Comparison of ENCODE assay signal across 9 mouse cellular contexts in the genomic region with DNA sequence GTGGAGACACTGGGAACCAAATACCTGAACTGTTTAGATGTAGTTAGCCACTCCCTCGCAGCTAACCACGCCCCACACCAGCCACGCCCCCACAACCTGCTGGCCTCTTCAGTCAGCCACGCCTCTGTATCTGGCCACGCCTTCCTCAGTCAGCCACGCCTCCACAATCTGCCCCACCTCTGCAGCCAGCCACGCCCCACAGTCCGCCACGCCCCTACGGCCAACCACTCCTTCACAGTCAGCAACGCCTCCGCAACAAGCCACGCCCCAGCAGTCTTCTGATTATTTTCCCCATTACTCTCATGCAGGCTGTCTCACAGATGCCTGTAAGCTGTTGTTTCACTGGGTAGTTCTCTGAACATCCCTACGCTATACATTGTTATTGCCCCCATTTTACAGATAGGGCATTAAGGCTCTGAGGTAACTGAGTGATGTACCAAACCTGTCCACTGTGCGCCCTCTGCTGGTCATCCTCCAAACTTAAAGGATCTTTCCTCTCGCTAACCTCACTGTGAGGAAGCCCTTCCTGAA. TPM values are rescaled to one million over a fixed set of nuclear protein-coding genes. Genes with fewer than 3 reads are reported as not detected.
DNase-seq lines count a peak whose midpoint lies in the region; TF ChIP-seq lines count a peak whose summit lies in the region.
"Had no signal": no experiment of that assay in that cellular context is flagged by ENCODE, and none has a peak within 500 bp of the region (broad histone marks: within the 10 kb centered on the region; RNA-seq: fewer than 3 reads in every experiment).

No protein-coding gene starts in this region.

- H3K36me3 ChIP-seq in small intestine, adult 2 months (ENCODE audit: control insufficient read depth, insufficient read depth, low read length) = no peaks in the 10 kb centered on the region

- no peaks in the 10 kb centered on the region for H3K4me1 ChIP-seq in lung, adult 2 months (ENCODE audit: control insufficient read depth, insufficient read depth, low read length)
- peaks cover 2% of the 10 kb centered on the region for H3K4me1 ChIP-seq in small intestine, adult 2 months (ENCODE audit: control insufficient read depth, insufficient read depth, insufficient read length, low read length)

- peak; percentile 45; the same call in 1 of the 2 replicates for TF ChIP-seq CTCF in lung, adult 2 months (IDR thresholded peaks at IDR 0.05; ENCODE audit: insufficient read depth, low read length)
- TF ChIP-seq CTCF in small intestine, adult 2 months (IDR thresholded peaks at IDR 0.05; ENCODE audit: extremely low read depth, insufficient read length, insufficient replicate concordance, low read depth, low read length) = peak; percentile 35; the same call in 1 of the 2 replicates

- H3K27ac ChIP-seq in small intestine, adult 2 months (ENCODE audit: insufficient read depth, low read depth, low read length) = no peak overlapping the region

- no peak overlapping the region for H3K4me3 ChIP-seq in lung, adult 2 months (replicated peaks; ENCODE audit: extremely low read depth, low read depth, low read length)
- H3K4me3 ChIP-seq in small intestine, adult 2 months (ENCODE audit: low read depth, low read length) = no peak overlapping the region

- 0 out of 2 replicates have a peak, but pooled peaks cover 5% of the 10 kb centered on the region for H3K27me3 ChIP-seq in small intestine, adult 2 months (ENCODE audit: control insufficient read depth, insufficient read depth, low read length)

- 28% methylated on average over 16 of the region's 16 CpGs for WGBS in lung, adult 2 months
- WGBS in small intestine, adult 2 months = 23% methylated on average over 16 of the region's 16 CpGs

- peak; percentile 32 to 74 for DNase-seq in adrenal gland, adult (ENCODE audit: inconsistent age in 2 of 2, low spot score in 1 of 2)
- DNase-seq in adrenal gland, adult 8-10 months = no peak
- DNase-seq in 416B (ENCODE audit: low read depth) = peak; percentile 86
- peak; percentile 38 to 68 for DNase-seq in adrenal gland, postnatal 36 days
- peak; percentile 26 to 40 for DNase-seq in gastrocnemius, adult 8-10 months (ENCODE audit: low spot score in 2 of 2)
- peak; percentile 80 for DNase-seq in kidney, adult 9 months
- peak; percentile 21 for DNase-seq in lung, adult 2 months

- no peak for TF ChIP-seq POLR2A in lung, adult 2 months (IDR thresholded peaks at IDR 0.05; ENCODE audit: borderline replicate concordance, extremely low read depth, low read depth, low read length)
- TF ChIP-seq POLR2A in small intestine, adult 2 months (IDR thresholded peaks at IDR 0.05; ENCODE audit: low read depth, low read length) = no peak

RNA-seq across cellular contexts. Expression of gene Dgcr6, which starts 16.2 kb away (rescaled TPM):
- 10 to 100 TPM; 63.2 to 80.9 (median 74.1) TPM for total RNA-seq in adrenal gland, adult 8-10 months (2022)
- total RNA-seq in adrenal gland, postnatal 36 days (2021) = 10 to 100 TPM; 55.4 to 85.3 TPM
- total RNA-seq in gastrocnemius, adult 8-10 months (2022) = 10 to 100 TPM; 48.2 to 56.8 (median 51.2) TPM
- 54.6 and 59.2 TPM in 2 replicates for polyA plus RNA-seq in lung, adult 2 months (2012; rRNA removed)
- polyA plus RNA-seq in small intestine, adult 2 months (2012; rRNA removed) = 50.0 and 147 TPM in 2 replicates

RNA-seq across cellular contexts. Expression of gene Prodh, which starts 53.5 kb away (rescaled TPM):
- 10 to 100 TPM; 24.3 to 64.6 (median 44.3) TPM for total RNA-seq in adrenal gland, adult 8-10 months (2022)
- 10 to 100 TPM; 13.1 to 47.7 TPM for total RNA-seq in adrenal gland, postnatal 36 days (2021)
- total RNA-seq in gastrocnemius, adult 8-10 months (2022) = 10 to 100 TPM in 2 of 4 experiments, 1 to 10 TPM in 2; 7.8 to 16.8 (median 9.7) TPM
- polyA plus RNA-seq in lung, adult 2 months (2012; rRNA removed) = 49.3 and 56.7 TPM in 2 replicates
- polyA plus RNA-seq in small intestine, adult 2 months (2012; rRNA removed) = 26.1 and 89.7 TPM in 2 replicates

RNA-seq across cellular contexts. Expression of gene Vpreb2, which starts 56.3 kb away (rescaled TPM):
- under 1 TPM in 2 of 4 experiments, not detected in 2; 0.35 to 0.81 TPM for total RNA-seq in adrenal gland, adult 8-10 months (2022)
- total RNA-seq in adrenal gland, postnatal 36 days (2021) = not detected
- not detected for total RNA-seq in gastrocnemius, adult 8-10 months (2022)
- not detected in 2 replicates for polyA plus RNA-seq in lung, adult 2 months (2012; rRNA removed)
- not detected in 2 replicates for polyA plus RNA-seq in small intestine, adult 2 months (2012; rRNA removed)
- total RNA-seq: left cerebral cortex, postnatal 36 days had no signal
